Mouse (Mus musculus) midbrain, postnatal 0 days (tissue): ENCODE measurements around the gene Arv1. TPM values are rescaled to one million over a fixed set of nuclear protein-coding genes. Genes with fewer than 3 reads are reported as not detected.

ENCODE experiments used
- ATAC-seq: fragments of 200-750 bp; cut with Nextera tagmentation; 2 replicates; pipeline ENCODE4 v1.8.0; 2017; ENCODE audit warnings: moderate number of reproducible peaks, mild to moderate bottlenecking, moderate TSS enrichment, moderate library complexity; ENCODE audit not compliant: low FRiP score
- DNase-seq: peaks from one replicate; pipeline ENCODE4 v3.0.0-alpha.2; 2015; ENCODE audit warnings: low spot score
- H3K27ac ChIP-seq: fragments of 300-500 bp; sonication (generic); 2 replicates; pipeline ENCODE4 v1.5.1; 2014; ENCODE audit warnings: low read depth, mild to moderate bottlenecking, low read length, mixed read lengths
- H3K27me3 ChIP-seq: fragments of 300-500 bp; sonication (generic); 2 replicates; pipeline ENCODE4 v1.6.1; 2014; ENCODE audit warnings: low read length, control low read depth, mixed read lengths; ENCODE audit not compliant: insufficient read depth
- H3K36me3 ChIP-seq: fragments of 300-500 bp; sonication (generic); 2 replicates; pipeline ENCODE4 v1.6.1; 2014; ENCODE audit warnings: low read length, control low read depth, mixed read lengths; ENCODE audit not compliant: insufficient read depth
- H3K4me1 ChIP-seq: fragments of 300-500 bp; sonication (generic); 2 replicates; pipeline ENCODE4 v1.6.1; 2014; ENCODE audit warnings: mild to moderate bottlenecking, control low read depth, antibody characterized with exemption, low read length, mixed read lengths; ENCODE audit not compliant: insufficient read depth
- H3K4me2 ChIP-seq: fragments of 300-500 bp; sonication (generic); 2 replicates; pipeline ENCODE4 v1.6.1; 2014; ENCODE audit warnings: low read depth, mild to moderate bottlenecking, low read length, mixed read lengths; ENCODE audit not compliant: poor library complexity, severe bottlenecking
- H3K4me3 ChIP-seq: fragments of 300-500 bp; sonication (generic); 2 replicates; pipeline ENCODE4 v1.5.1; 2014; ENCODE audit warnings: low read depth, mild to moderate bottlenecking, low read length, moderate library complexity
- H3K9ac ChIP-seq: fragments of 300-500 bp; sonication (generic); replicated peaks from 2 replicates; pipeline ENCODE4 v1.6.1; 2014; ENCODE audit warnings: mild to moderate bottlenecking, low read length, moderate library complexity, mixed read lengths; ENCODE audit not compliant: poor library complexity, severe bottlenecking
- H3K9me3 ChIP-seq: fragments of 300-500 bp; sonication (generic); 2 replicates; pipeline ENCODE4 v1.6.1; 2016; ENCODE audit warnings: low read length, control low read depth
- CTCF ChIP-seq: IDR thresholded peaks from 2 replicates; pipeline ENCODE4 v1.5.1; 2016; ENCODE audit warnings: antibody characterized with exemption, mild to moderate bottlenecking
- WGBS: fragments of 180-500 bp; shearing (Covaris S2); extraction: QIAGEN DNeasy Blood & Tissue Kit; methylation state at CpG from one replicate; pipeline ENCODE4 v1.1.7; 2014; 5-methylcytosine and 5-hydroxymethylcytosine counted together
- polyA plus RNA-seq: library from polyadenylated mRNA; unstranded; fragments of >200 nt; fragmentation: Nextera tagmentation; extraction: Ambion mirVana; gene quantifications from 2 replicates; pipeline ENCODE4 v1.2.1, GENCODE M21; 2015
- total RNA-seq: library from RNA; depleted of rRNA; stranded (reverse); fragments of >200 nt; gene quantifications from 2 replicates; pipeline ENCODE4 v1.2.3, GENCODE M21; 2014

Arv1 gene
- total and polyA plus RNA-seq, 2 experiments from 2014 or later = 25.4 to 35.7 TPM

- Histone ChIP-seq H3K4me3 (no peak overlapping the region), H3K9me3 (no peaks in the 10 kb centered on the region), H3K27me3 (no peaks in the 10 kb centered on the region), H3K9ac (no peak overlapping the region), H3K36me3 (peaks cover 31% of the 10 kb centered on the region), H3K27ac (no peak overlapping the region), H3K4me1 (peaks cover 7% of the 10 kb centered on the region; the same call in 1 of the 2 replicates), H3K4me2 (no peak overlapping the region)
- no peak for DNase-seq
- no peak for TF ChIP-seq CTCF
- no peak for ATAC-seq
- WGBS = 95% methylated on average over 8 of the region's 8 CpGs
Measured at GRCm38 (mm10) chr8:124715736-124716135, 6.2 kb upstream of the Arv1 start.

GRCm38 (mm10) chr8:124720133-124720532 lies 1.8 kb upstream of the Arv1 start:
- 0 out of 2 replicates have a peak, but pooled peaks cover 2% of the 10 kb centered on the region for H3K36me3 ChIP-seq
- no peak overlapping the region for H3K9ac ChIP-seq
- H3K27me3 ChIP-seq = no peaks in the 10 kb centered on the region
- WGBS = 85% methylated on average over 7 of the region's 7 CpGs
- no peaks in the 10 kb centered on the region for H3K9me3 ChIP-seq
- no peak overlapping the region for H3K4me2 ChIP-seq
- TF ChIP-seq CTCF = peak; percentile 49
- peaks cover 19% of the 10 kb centered on the region; the same call in 1 of the 2 replicates for H3K4me1 ChIP-seq
- H3K4me3 ChIP-seq = no peak overlapping the region
- H3K27ac ChIP-seq = no peak overlapping the region
- DNase-seq (no peak), ATAC-seq (no peak)

GRCm38 (mm10) chr8:124720938-124721861 lies 739 bp upstream of the Arv1 start:
- H3K27me3 ChIP-seq = no peaks in the 10 kb centered on the region
- peak; percentile 68 for ATAC-seq
- peak overlapping the region; percentile 89 for H3K9ac ChIP-seq
- H3K4me1 ChIP-seq = peaks cover 19% of the 10 kb centered on the region; the same call in 1 of the 2 replicates
- DNase-seq = peak; percentile 5
- peak overlapping the region; percentile 89 for H3K4me3 ChIP-seq
- H3K36me3 ChIP-seq = 0 out of 2 replicates have a peak, but pooled peaks cover 2% of the 10 kb centered on the region
- peak overlapping the region; percentile 82 for H3K4me2 ChIP-seq
- 4% methylated on average over 29 of the region's 31 CpGs for WGBS
- no peaks in the 10 kb centered on the region for H3K9me3 ChIP-seq
- H3K27ac ChIP-seq = peak overlapping the region; percentile 67
- no peak for TF ChIP-seq CTCF

GRCm38 (mm10) chr8:124724301-124724700 lies 2.4 kb downstream of the Arv1 start:
- 97% methylated on average over 7 of the region's 7 CpGs for WGBS
- no peaks in the 10 kb centered on the region for H3K9me3 ChIP-seq
- no peak overlapping the region for H3K4me3 ChIP-seq
- DNase-seq = no peak
- H3K4me2 ChIP-seq = no peak overlapping the region
- no peak overlapping the region for H3K9ac ChIP-seq
- peaks cover 16% of the 10 kb centered on the region for H3K36me3 ChIP-seq
- TF ChIP-seq CTCF = no peak
- no peak for ATAC-seq
- H3K27ac ChIP-seq = no peak overlapping the region
- H3K27me3 ChIP-seq = no peaks in the 10 kb centered on the region
- peaks cover 19% of the 10 kb centered on the region; the same call in 1 of the 2 replicates for H3K4me1 ChIP-seq

GRCm38 (mm10) chr8:124732828-124733227 lies 10.9 kb downstream of the Arv1 start:
- Histone ChIP-seq H3K27ac (no peak overlapping the region), H3K4me3 (no peak overlapping the region), H3K9ac (no peak overlapping the region), H3K9me3 (no peaks in the 10 kb centered on the region), H3K36me3 (peaks cover 64% of the 10 kb centered on the region), H3K27me3 (no peaks in the 10 kb centered on the region), H3K4me1 (no peaks in the 10 kb centered on the region), H3K4me2 (no peak overlapping the region)
- TF ChIP-seq CTCF = no peak
- WGBS = 94% methylated on average over 8 of the region's 8 CpGs
- DNase-seq (no peak), ATAC-seq (no peak)

- H3K9me3 ChIP-seq = no peaks in the 10 kb centered on the region
- no peak for TF ChIP-seq CTCF
- no peaks in the 10 kb centered on the region for H3K4me1 ChIP-seq
- DNase-seq (no peak), ATAC-seq (no peak)
- H3K36me3 ChIP-seq = peaks cover 39% of the 10 kb centered on the region
- H3K27me3 ChIP-seq = no peaks in the 10 kb centered on the region
- no peak overlapping the region for H3K4me2 ChIP-seq
- 84% methylated on average over 3 of the region's 3 CpGs for WGBS
- H3K4me3 ChIP-seq = no peak overlapping the region
- no peak overlapping the region for H3K9ac ChIP-seq
- no peak overlapping the region for H3K27ac ChIP-seq
Measured at GRCm38 (mm10) chr8:124735371-124735911, 13.5 kb downstream of the Arv1 start.
